23 mouse cellular contexts compared by ENCODE assay signal in genomic region chr17:71721019-71721418, GRCm38 (mm10). TPM values are rescaled to one million over a fixed set of nuclear protein-coding genes. Genes with fewer than 3 reads are reported as not detected.
DNase-seq lines count a peak whose midpoint lies in the region; ATAC-seq and TF ChIP-seq lines count a peak whose summit lies in the region.
"Had no signal": no experiment of that assay in that cellular context is flagged by ENCODE, and none has a peak within 500 bp of the region (broad histone marks: within the 10 kb centered on the region; RNA-seq: fewer than 3 reads in every experiment).

No protein-coding gene starts in this region.

- no peak overlapping the region for H3K4me3 ChIP-seq in heart, embryonic 14.5 days (ENCODE audit: control insufficient read depth in 1 of 2, insufficient read depth in 1 of 2, low read depth in 1 of 2, low read length in 2 of 2)
- no peak overlapping the region for H3K4me3 ChIP-seq in left cerebral cortex, adult 2 months

- no peak overlapping the region for H3K4me2 ChIP-seq in heart, embryonic 14.5 days (ENCODE audit: low read length)
- H3K4me2 ChIP-seq: lung, embryonic 14.5 days had no signal

- H3K27ac ChIP-seq in heart, embryonic 14.5 days (replicated peaks in 1 of 2; ENCODE audit: control insufficient read depth in 1 of 2, insufficient read depth in 1 of 2, low read depth in 2 of 2, low read length in 2 of 2): peak overlapping the region; percentile 95 to 96
- no peak overlapping the region for H3K27ac ChIP-seq in left cerebral cortex, adult 2 months

- peaks cover 12 to 20% of the 10 kb centered on the region in 2 experiments for H3K4me1 ChIP-seq in heart, embryonic 14.5 days (ENCODE audit: control insufficient read depth in 2 of 2, insufficient read depth in 2 of 2, low read length in 2 of 2)

- ATAC-seq in heart, embryonic 14.5 days (ENCODE audit: insufficient number of reproducible peaks, insufficient read depth, low FRiP score, low read depth): peak; percentile 84
- no peak for ATAC-seq in erythroblast, adult 5-6 weeks (replicated peaks; ENCODE audit: low FRiP score, poor library complexity, severe bottlenecking)
- ATAC-seq: forebrain, postnatal 0 days; hindbrain, embryonic 16.5 days had no signal

- no peak for TF ChIP-seq CTCF in left cerebral cortex, adult 2 months (IDR thresholded peaks at IDR 0.05)

- intact Hi-C loops in gastrocnemius, postnatal 14 days (cut with DNase I; ENCODE audit: low total_unique reads): no loop called here
- intact Hi-C loops in left cerebral cortex, adult 2 months (cut with DNase I): no loop called here

- H3K27me3 ChIP-seq in heart, embryonic 14.5 days (ENCODE audit: control insufficient read depth, insufficient read depth, low read length): no peaks in the 10 kb centered on the region

- WGBS in heart, embryonic 14.5 days: 18% methylated on average over 3 of the region's 3 CpGs

- H3K9me3 ChIP-seq in heart, embryonic 14.5 days (ENCODE audit: control insufficient read depth, low read length): no peaks in the 10 kb centered on the region

- H3K36me3 ChIP-seq in heart, embryonic 14.5 days (ENCODE audit: control insufficient read depth, insufficient read depth, low read length): peaks cover 3% of the 10 kb centered on the region; the same call in 1 of the 2 replicates

- peak overlapping the region; percentile 1 for H3K9ac ChIP-seq in heart, embryonic 14.5 days (ENCODE audit: low read length)
- H3K9ac ChIP-seq: forebrain, postnatal 0 days; lung, embryonic 14.5 days had no signal

- DNase-seq in gastrocnemius, postnatal 14 days: peak; percentile 11
- DNase-seq in gastrocnemius, postnatal 4 days (ENCODE audit: low spot score in 2 of 2): no peak
- DNase-seq in adrenal gland, postnatal 36 days: peak; percentile 59 to 69
- DNase-seq in testis, postnatal 10 days (ENCODE audit: low spot score): peak; percentile 63
- DNase-seq in left cerebral cortex, adult 2 months (ENCODE audit: extremely low spot score in 1 of 2, low spot score in 2 of 2): no peak
- DNase-seq: forebrain, postnatal 0 days; kidney, adult 18-20 months; kidney, postnatal 25 days; lung, embryonic 14.5 days; retina, postnatal 1 day; spleen, adult 18-20 months; thymus, postnatal 4 days had no signal

RNA-seq across cellular contexts. Expression of gene Pcare, which starts 31.7 kb away (rescaled TPM):
- not detected for total RNA-seq in gastrocnemius, postnatal 14 days (2021)
- total RNA-seq in gastrocnemius, postnatal 4 days (2021): not detected
- total RNA-seq in adrenal gland, postnatal 36 days (2021): not detected
- not detected in 2 replicates for polyA plus RNA-seq in heart, embryonic 14.5 days (2014; fragmentation: Nextera tagmentation; extraction: Ambion mirVana)
- total RNA-seq in left cerebral cortex, adult 2 months (2021): under 1 TPM; 0.32 to 0.33 TPM
- total RNA-seq in erythroblast, adult 5-6 weeks (2015; ENCODE audit: low replicate concordance): not detected in 2 replicates
- total RNA-seq in erythroblast, adult 5-6 weeks (2017; ENCODE audit: low replicate concordance): 0.14 TPM in 1 of 2 replicates, not detected in the other
- total RNA-seq: forebrain, postnatal 0 days; granulocyte monocyte progenitor cell, adult 5-6 weeks; liver, adult 2 months; megakaryocyte, adult 5-6 weeks had no signal
- polyA plus RNA-seq: C2C12; embryonic facial prominence, embryonic 11.5 days; forebrain, postnatal 0 days; liver, adult 2 months; lung, embryonic 14.5 days; midbrain, postnatal 0 days; neural tube, embryonic 11.5 days; stomach, embryonic 16.5 days had no signal

RNA-seq across cellular contexts. Expression of gene Clip4, which starts 47.3 kb away (rescaled TPM):
- total RNA-seq in gastrocnemius, postnatal 14 days (2021): 10 to 100 TPM; 44.7 to 58.8 TPM
- total RNA-seq in gastrocnemius, postnatal 4 days (2021): 10 to 100 TPM; 27.6 to 33.8 TPM
- total RNA-seq in adrenal gland, postnatal 36 days (2021): 10 to 100 TPM; 20.8 to 26.1 TPM
- polyA plus RNA-seq in heart, embryonic 14.5 days (2014; fragmentation: Nextera tagmentation; extraction: Ambion mirVana): 42.6 and 45.3 TPM in 2 replicates
- total RNA-seq in left cerebral cortex, adult 2 months (2021): 10 to 100 TPM; 71.9 to 74.0 TPM
- not detected in 2 replicates for total RNA-seq in erythroblast, adult 5-6 weeks (2015; ENCODE audit: low replicate concordance)
- not detected in 2 replicates for total RNA-seq in erythroblast, adult 5-6 weeks (2017; ENCODE audit: low replicate concordance)
- total RNA-seq: granulocyte monocyte progenitor cell, adult 5-6 weeks had no signal

RNA-seq across cellular contexts. Expression of gene Togaram2, which starts 48.0 kb away (rescaled TPM):
- 1 to 10 TPM in 1 of 2 experiments, under 1 TPM in 1; 0.82 to 1.1 TPM for total RNA-seq in gastrocnemius, postnatal 14 days (2021)
- total RNA-seq in gastrocnemius, postnatal 4 days (2021): under 1 TPM; 0.39 to 0.47 TPM
- not detected for total RNA-seq in adrenal gland, postnatal 36 days (2021)
- 2.5 and 2.8 TPM in 2 replicates for polyA plus RNA-seq in heart, embryonic 14.5 days (2014; fragmentation: Nextera tagmentation; extraction: Ambion mirVana)
- 1 to 10 TPM; 3.3 to 3.8 TPM for total RNA-seq in left cerebral cortex, adult 2 months (2021)
- not detected in 2 replicates for total RNA-seq in erythroblast, adult 5-6 weeks (2015; ENCODE audit: low replicate concordance)
- total RNA-seq in erythroblast, adult 5-6 weeks (2017; ENCODE audit: low replicate concordance): not detected in 2 replicates
- total RNA-seq: granulocyte monocyte progenitor cell, adult 5-6 weeks; liver, adult 2 months; megakaryocyte, adult 5-6 weeks had no signal
- polyA plus RNA-seq: C2C12; embryonic facial prominence, embryonic 11.5 days; liver, adult 2 months; neural tube, embryonic 11.5 days had no signal

Comparison
In these comparisons a context has a peak if more than half of its experiments do, and no peak if none do; other contexts are left out.
1. DNase-seq: peak in gastrocnemius, postnatal 14 days (single experiment), adrenal gland, postnatal 36 days (2 of 2) and testis, postnatal 10 days (single experiment); none in gastrocnemius, postnatal 4 days (0 of 2) and left cerebral cortex, adult 2 months (0 of 2).
2. RNA of gene Clip4, which starts 47.3 kb away (total RNA-seq): 71.9 to 74.0 TPM in left cerebral cortex, adult 2 months, 44.7 to 58.8 TPM in gastrocnemius, postnatal 14 days, 27.6 to 33.8 TPM in gastrocnemius, postnatal 4 days and 20.8 to 26.1 TPM in adrenal gland, postnatal 36 days; not detected in erythroblast, adult 5-6 weeks; every median in the first group is over 10 times any median in the second.